Mouse (Mus musculus) left cerebral cortex, postnatal 25 days (tissue): ENCODE results near the gene Scamp4. TPM values are rescaled to one million over a fixed set of nuclear protein-coding genes. Genes with fewer than 3 reads are reported as not detected.
"Not testable (repeated sequence)": the region's sequence is repeated elsewhere in the genome, so short reads cannot be mapped to it uniquely, and the experiment has no call there.

Experiments
- DNase-seq, 2 experiments: peaks; one replicate each; pipeline ENCODE4 v3.0.0; 2022; ENCODE audit warnings: low spot score in 2 of 2, mixed read lengths in 1 of 2
- intact Hi-C: fragments of 180-260 bp; cut with DNase I; formaldehyde crosslinking; loops from one replicate; pipeline ENCODE4 v1.15.1; 2025
- total RNA-seq, 2 experiments: library from RNA; stranded (reverse); gene quantifications; 2 replicates each; pipeline ENCODE4 v1.2.3; 2021

Gene Scamp4
- total RNA-seq, 2 experiments from 2014 or later: 40.8 to 42.2 TPM

DNA sequence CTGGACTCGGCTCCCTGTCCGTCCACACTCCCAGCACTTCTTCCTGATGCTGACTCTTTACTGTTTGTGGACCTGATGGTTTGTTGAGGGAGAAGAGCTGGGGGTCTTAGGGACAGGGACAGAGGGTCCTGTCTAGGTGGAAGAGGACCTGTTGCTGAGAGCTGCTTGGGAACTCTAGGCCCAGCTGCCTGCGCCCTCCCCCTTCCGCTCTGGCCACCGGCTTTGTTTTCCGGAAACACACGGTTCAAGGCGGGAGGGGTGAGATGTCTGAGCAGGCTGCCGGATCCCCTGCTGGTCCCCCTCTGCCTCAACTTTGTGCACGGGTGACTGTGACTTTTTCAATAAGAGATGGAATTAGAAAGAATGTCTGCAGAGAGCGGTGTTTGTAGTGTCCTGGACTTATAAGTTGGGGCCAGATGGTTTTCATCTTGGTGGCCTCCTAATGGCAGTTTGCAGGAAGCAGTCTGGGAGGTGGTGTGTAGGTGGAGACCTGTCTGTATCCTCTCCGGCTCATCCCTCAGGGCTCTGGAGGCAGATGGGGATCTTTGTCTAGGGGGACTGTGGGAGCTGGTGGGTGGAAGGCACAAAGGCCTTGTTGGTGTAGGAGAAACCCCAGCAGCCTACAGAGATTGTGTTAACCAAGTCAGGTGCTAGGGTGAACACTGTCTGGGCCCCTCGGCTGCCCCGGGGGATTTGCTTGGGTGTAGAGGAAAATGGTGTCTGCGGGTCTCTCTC, 21.0 kb downstream of the Scamp4 start:
- peak in 1 of 2 experiments; percentile 62 for DNase-seq
- intact Hi-C loops: loop anchor here (1.0 to 5.0 kb wide), 4 partner anchors 34 to 57 kb away; partner anchors contain the start of genes Btbd2 and Klf16

DNA sequence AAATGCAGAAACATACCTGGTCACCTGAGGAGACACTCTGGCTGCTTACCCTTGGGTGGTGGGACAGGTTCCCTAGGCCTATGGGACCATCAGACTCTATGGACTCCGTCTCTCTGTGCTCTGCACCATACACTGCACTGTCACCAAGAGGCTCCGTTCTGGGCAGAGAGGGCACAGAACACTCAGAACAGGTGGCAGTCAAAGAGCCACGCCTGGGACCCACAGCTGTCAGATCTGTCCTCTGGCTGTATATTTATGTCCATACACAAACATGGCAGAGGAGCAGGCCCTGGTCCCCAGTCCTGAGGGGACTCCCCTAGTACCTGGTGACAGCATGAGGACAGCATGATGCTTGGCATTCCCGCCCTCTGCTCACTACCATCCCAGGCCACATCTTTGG, 23.1 kb downstream of the Scamp4 start:
- no peak for DNase-seq
- intact Hi-C loops: no loop called here

DNA sequence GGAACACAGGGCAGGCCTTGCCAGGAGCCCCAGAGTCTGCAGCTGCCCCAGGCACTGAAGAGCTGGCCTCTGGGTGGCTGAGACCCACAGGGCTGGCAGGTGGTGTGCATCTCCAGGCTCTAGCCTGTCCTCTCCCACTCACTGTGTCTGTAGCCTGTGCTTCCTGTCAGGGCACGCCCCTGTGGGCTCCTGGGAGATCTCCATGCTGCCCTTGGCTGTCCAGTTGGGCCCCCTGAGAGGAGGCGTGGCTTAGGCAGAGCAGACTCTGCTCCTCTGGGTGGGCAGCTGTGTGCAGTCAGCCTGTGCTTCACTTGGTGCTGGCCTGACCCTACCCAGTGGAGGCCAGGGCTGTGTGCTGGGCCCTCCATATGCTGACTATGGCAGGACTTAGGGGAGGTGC, 25.0 kb downstream of the Scamp4 start:
- intact Hi-C loops: no loop called here
- DNase-seq: no peak

DNA sequence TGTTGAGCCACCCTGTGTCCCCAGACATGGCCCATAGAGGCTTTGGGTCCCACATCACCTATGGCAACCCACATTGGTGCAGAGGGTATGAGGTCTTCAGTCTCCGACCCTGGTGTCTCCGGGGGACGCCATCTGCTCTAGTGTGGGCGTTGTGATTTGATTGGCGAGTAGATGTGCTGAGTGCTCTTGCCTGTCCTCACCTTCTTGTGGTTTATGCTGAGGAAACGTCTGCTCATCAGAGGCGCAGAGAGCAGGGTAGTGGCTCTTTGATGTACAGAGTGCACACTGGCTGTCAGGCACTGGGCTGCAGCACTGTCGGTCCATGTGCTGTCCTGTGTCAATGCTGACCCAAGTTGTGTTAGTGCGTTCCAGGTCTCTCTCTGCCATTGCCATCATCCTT, 26.3 kb downstream of the Scamp4 start:
- intact Hi-C loops: no loop called here
- no peak for DNase-seq

DNA sequence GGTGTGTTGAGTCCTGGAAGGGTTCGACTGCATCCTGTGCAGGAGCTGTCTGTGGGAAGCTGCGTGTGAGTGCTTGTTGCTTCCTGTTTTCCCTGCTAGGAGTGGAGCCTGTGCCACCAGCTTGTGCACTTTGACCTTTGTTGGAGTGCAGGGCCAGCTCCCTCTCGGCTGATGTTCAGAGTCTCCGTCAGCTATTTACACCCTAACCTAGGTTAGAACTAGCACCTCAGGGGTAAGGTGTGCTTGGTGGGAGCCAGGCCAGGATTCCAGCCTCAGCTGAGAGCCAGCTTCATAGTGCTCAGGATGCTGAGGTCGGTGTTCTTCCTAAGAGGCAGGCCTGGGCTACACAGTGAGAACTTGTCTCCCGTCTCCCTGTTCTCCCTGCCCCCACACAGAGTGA, 32.7 kb downstream of the Scamp4 start:
- intact Hi-C loops: no loop called here
- DNase-seq: no peak

DNA sequence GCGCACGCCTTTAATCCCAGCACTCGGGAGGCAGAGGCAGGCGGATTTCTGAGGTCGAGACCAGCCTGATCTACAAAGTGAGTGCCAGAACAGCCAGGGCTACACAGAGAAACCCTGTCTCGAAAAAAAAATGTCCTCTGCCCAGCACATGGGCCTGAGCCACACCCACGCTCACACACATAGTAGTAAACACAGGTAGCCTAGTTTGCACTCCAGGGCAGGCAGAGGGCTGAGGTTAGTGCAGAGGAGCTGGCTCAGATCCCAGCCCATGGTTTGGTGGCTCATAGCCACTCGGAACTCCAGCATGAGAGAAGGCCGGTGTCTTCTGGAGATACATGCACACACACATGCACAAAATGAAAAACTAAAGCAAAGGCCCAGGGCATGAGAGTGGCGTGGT, 44.3 kb downstream of the Scamp4 start:
- intact Hi-C loops: no loop called here
- DNase-seq: no peak

DNA sequence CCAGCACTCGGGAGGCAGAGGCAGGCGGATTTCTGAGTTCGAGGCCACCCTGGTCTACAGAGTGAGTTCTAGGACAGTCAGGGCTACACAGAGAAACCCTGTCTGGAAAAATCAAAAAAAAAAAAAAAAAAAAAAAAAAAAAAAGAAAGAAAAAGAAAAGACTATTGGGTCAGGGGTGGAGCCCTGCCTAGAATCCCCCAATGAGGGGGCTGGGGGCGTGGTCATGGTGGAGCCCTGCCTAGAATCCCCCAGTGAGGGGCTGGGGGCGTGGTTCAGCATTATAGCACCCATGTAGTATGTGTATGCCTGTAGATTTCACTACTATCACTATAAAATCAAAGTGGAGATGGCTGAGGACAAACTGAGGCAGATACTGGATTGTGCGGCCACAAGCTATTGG, 47.2 kb downstream of the Scamp4 start:
- DNase-seq, intact Hi-C loops: not testable (repeated sequence)

DNA sequence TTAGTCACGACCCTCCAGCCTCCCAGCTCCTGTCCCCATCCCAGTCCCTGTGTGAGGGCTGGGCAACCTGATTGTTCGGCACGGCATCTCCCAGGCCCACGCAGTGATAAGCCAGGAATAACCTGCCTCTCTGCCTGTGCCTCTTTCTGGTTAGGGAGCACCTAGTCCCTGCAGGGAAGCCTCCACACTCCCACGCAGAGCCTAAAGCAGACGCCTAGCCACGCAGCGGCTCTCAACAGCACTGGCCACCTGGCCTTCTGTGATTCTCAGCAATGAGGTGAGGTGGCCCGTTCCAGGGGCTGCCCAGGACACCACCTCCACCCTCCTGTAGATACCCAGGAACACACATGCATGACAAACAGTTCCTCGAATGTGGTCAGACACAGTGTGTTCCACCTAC, 47.7 kb downstream of the Scamp4 start:
- DNase-seq: peak; percentile 35 to 65
- intact Hi-C loops: no loop called here

DNA sequence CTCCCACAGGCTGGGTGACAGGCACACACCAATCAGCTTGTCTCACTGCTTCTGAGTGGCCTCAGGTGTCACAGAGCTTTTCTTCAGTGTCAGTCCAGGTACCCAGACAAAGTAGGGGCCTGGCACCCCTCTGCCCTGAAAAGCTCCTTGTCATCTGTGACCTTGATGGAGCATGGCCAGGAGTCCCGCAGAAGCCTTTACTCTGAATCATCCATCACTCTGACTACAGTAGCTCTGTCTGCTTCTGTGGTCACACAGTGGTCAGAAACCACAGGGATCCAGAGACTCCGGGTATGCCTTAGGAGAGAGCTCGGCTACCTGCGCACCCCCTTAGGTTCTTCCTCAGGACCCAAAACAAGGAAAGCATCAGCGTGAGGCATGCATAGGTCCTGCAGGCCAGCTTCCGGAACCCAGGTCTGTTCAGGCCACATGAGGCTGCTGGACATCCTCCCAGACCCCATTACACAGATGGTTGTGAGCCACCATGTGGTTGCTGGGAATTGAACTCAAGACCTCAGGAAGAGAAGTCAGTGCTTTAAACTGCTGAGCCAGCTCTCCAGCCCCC, 50.6 kb downstream of the Scamp4 start:
- intact Hi-C loops: no loop called here
- DNase-seq: no peak

DNA sequence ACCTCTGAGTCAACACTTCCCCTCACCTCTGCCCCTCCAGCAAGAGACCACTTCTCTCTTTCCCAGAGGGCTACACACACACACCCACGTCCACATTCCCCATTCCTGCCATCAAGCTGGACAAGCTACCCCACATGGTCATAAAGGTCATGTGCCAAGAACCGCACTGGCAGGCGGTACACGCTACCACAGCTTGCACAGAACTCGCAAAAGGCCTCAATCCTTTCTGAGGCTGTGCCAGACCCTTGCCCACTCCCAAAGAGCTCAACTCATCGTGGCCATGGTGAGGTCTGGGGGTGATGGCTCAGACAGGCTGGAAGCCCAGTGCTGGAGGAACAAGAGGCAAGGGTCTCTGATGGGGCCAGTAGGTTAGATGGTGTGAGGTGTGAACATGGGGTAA, 52.2 kb downstream of the Scamp4 start:
- intact Hi-C loops: loop anchor here (5.0 kb wide), 2 partner anchors 33 to 78 kb away; partner anchors contain the start of genes Csnk1g2 and Klf16
- no peak for DNase-seq

DNA sequence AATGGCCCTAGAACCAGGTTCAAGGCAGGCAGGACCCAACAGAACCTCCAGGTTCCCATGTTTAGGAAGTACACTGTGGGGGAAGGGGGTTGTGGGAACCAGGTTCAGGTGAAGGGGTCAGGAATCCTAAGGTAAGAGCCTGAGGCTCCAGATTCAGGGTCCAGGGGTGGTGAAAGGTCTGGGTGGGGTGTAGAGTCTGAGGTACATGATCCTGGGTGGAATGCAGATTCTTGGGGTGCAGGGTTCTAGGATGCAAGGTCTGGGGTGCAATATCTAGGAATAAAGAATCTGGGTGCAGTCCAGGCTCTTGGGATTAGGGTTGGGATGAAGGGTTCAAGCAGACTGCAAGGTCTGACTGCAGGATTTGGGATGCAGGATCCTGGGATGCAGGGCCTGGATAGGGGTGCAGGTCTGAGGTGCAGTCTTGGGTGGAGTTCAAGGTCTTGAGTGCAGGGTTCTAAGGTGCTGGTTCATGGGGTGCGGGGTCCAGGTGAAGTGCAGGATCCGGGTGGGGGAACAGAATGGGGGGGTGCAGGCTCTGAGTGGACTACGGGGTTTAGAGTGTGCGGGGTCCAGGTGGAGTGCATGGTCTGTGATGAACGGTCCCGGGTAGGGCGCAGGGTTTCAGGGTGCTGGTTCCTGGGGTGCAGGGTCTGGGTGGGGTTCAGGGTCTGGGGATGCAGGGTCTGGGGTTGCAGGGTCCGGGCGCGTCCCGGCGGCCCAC, 52.9 kb downstream of the Scamp4 start:
- intact Hi-C loops: loop anchor here (2.0 to 5.0 kb wide), 3 partner anchors 19 to 78 kb away; partner anchors contain the start of genes Csnk1g2 and Klf16
- no peak for DNase-seq

DNA sequence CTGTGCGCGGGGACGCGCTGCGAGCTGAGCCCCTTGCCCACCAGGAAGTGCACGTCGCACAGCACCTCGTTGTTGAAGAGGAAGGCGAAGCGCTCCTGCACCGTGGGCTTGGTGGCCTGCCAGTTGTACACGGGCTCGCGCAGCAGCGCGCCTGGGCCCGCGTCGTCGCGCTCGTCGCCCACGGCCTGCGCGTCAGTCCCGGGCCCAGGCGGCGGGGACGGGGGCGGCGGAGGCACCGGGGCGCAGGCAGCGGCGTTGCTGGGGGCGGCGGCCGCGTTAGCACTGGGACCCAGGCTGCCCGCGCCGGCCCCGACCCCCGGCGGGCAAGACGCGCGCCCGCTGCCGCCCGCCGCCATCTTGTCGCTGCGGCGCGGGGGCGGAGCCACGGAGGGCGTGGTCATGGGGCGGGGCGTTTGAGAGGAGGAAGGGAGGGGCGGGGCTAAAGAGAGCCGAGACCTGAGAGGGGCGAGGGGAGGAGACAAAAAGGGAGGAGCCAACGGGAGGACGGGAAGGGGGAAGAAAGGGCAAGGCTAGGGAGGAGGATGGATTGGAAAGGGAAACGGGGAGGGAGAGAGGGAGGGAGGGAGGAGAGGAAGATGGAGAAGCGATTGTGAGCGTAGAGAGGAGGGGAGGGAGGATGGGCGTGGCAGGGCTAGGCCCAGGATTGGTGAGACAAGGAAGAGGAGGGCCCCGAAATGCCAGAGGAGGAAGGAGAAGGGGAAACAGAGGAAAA, 53.6 kb downstream of the Scamp4 start:
- intact Hi-C loops: loop anchor here (2.0 to 5.0 kb wide), 3 partner anchors 19 to 79 kb away; partner anchors contain the start of genes Csnk1g2 and Klf16
- DNase-seq: peak; percentile 89 to 97

DNA sequence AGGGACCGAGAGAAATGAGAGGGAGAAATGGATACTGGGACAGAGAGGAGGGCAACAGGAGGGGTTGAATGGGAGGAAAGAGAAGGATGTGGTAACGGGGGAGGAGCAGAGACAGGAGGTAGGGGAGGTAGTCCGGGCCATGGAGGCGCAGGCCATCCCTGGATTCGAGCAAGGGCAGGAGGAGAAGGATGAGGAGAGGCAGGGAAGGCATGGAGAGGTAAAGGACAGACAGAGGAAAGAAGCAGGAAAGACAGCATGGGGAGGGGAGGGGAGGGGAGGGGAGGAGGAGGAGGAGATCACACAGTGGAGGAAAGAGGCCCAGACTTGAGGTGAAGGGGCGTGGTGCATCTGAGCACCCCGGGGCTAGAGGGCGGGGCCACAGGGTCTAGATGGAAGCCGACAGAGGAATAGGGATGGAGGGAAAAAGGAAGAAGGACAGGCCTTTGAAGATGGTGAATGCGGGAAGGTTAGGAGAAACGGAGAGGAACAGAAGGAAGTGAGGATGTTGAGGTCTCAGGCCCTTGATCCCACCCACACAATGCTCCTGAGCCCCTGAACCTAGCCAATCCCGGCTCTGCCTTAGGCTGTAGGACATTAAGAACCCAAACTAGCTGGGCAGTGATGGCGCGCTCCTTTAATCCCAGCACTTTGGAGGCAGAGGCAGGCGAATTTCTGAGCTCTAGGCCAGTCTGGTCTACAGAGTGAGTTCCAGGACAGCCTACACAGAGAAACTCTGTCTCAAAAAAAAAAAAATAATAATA, 54.4 kb downstream of the Scamp4 start, which contains the start of gene Btbd2:
Btbd2 (minus strand) TSS at position 209 of the 761 bp plus-strand sequence.
- no peak for DNase-seq
- intact Hi-C loops: loop anchor here (2.0 to 5.0 kb wide), 3 partner anchors 18 to 80 kb away; partner anchors contain the start of genes Csnk1g2 and Klf16

DNA sequence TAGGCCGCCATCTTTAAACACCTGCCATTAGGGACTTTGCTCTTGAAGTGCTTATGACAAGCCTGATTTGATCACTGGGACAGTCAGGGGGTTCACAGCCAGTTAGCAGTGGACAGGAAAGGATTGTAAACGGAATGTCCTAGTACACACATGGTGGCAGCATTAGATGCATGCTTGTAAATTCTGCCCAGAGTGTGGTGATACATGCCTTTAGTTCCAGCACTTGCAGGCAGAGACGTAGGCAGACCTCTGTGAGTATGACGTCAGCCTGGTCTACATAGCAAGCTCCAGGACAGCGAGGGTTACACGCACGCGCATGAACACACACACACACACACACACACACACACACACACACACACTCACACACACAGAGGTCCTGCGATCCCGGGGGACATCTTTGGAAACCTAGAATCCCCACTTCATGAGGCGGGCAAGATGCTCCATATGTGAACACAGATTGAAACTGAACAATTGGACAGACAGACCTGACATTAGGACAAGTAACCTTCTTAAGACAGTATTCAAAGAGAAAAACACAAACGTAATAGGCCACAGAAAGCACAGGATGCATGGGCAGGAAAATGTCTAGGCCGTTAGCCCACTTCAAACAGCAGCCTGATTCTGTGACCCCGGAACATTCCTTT, 55.6 kb downstream of the Scamp4 start:
- no peak for DNase-seq
- intact Hi-C loops: loop anchor here (5.0 kb wide), 2 partner anchors 36 to 81 kb away; partner anchors contain the start of genes Csnk1g2 and Klf16

DNA sequence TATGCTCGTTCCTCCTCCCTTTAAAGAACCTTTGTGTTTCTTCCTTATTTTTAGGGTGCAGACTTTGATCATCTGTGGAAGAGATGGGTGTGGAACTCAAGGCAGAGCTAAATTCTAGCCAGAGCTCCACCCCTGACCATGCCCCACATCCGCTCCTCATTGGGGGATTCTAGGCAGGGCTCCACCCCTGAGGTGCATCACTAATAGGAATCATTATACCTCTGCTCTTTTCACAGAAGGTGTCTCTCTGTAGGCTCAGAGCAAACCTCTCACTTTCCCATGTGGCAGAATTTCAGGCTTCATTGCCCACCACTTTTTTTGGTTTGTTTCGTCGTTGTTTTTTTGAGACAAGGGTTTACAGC, 56.1 kb downstream of the Scamp4 start:
- intact Hi-C loops: loop anchor here (1.0 to 5.0 kb wide), 3 partner anchors 29 to 82 kb away; partner anchors contain the start of genes Csnk1g2 and Klf16
- DNase-seq: no peak

DNA sequence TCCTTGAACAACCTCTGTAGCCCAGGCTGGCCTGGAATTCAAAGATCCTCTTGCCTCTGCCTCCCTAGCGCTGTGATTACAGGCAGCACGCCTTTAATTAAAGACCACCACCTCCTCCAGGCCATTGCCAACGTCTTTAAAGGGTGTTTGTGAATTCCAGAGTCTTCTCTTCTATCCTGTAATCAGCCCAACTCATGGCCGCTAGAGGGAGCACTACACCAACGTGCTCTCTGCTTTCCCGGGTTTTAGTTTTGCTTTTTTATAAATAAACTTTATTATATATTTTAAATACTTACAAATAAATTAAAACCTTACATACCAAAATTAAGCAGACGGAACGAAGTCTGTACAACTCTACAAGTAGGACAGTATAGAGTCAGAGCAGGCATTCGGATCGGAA, 56.5 kb downstream of the Scamp4 start:
- intact Hi-C loops: loop anchor here (1.0 to 5.0 kb wide), 3 partner anchors 29 to 82 kb away; partner anchors contain the start of genes Csnk1g2 and Klf16
- DNase-seq: peak; percentile 76 to 78

DNA sequence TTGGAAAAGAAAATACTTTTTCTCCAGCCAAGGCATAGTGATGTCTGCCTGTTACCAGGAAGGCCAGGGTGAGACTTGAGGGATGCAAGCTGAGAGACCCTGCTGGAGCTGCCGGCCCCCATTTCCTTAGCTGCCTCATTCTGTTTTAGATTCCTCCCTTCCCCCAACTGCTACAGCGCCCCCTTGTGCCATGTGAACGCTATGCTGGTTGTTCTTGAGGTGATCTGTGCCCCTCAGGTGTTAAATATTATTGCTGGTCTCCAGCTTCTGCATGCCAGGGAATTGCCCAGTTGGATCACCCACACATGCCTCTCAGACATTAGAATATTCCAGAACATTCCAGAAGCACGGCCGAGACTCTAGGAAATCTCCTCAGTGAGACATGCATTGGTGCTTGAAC, 58.5 kb downstream of the Scamp4 start:
- no peak for DNase-seq
- intact Hi-C loops: no loop called here

DNA sequence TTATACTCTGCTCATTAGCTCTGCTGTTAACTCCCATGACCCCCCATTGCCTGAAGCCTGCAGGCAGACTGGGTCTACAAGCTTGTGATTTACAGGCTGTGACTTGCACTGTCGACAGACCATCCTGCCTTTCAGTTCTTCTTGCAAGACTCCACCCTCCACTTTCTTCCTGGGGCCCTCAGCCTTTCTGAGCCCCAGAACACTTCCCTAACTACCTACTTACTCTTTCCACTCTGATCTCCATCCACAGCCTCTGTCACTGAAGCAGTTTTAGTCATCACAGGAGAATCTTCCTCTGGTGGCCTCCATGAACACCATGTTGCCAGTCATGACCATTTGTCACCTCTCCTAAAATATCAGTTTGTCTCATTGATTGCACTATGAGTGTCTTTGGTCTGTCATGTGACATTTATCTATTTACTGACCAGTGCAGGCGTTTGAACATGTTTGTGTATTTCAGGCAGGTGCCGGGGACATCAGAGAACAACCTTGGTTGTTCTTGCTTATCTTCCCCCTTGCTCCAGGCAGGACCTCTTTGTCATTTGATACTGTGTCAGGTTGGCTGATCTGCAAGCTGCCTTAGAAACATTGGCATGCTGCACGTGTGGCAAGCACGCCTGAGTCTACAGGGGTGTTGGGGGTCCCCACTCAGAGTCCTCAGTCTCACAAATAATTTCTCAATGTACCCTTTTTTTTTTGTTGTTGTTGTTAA, 61.0 kb downstream of the Scamp4 start:
- intact Hi-C loops: no loop called here
- DNase-seq: no peak
